10 mouse cellular contexts compared by ENCODE assay signal in genomic region chr2:113534489-113534888, GRCm38 (mm10).
DNase-seq lines count a peak whose midpoint lies in the region; ATAC-seq and TF ChIP-seq lines count a peak whose summit lies in the region.
"Had no signal": no experiment of that assay in that cellular context is flagged by ENCODE, and none has a peak within 500 bp of the region (broad histone marks: within the 10 kb centered on the region; RNA-seq: fewer than 3 reads in every experiment).

No protein-coding gene starts in this region.

- no peak for TF ChIP-seq CTCF in heart, postnatal 0 days (IDR thresholded peaks at IDR 0.05; ENCODE audit: low read depth)
- no peak for TF ChIP-seq CTCF in left cerebral cortex, adult 2 months (IDR thresholded peaks at IDR 0.05)

- H3K27me3 ChIP-seq in heart, embryonic 11.5 days (ENCODE audit: control insufficient read depth, insufficient read depth, low read length), result no peaks in the 10 kb centered on the region
- H3K27me3 ChIP-seq in heart, postnatal 0 days (ENCODE audit: control insufficient read depth, insufficient read depth, low read length), result no peaks in the 10 kb centered on the region
- H3K27me3 ChIP-seq: neural tube, embryonic 12.5 days had no signal

- 21% methylated on average over 6 of the region's 6 CpGs for WGBS in heart, embryonic 11.5 days (ENCODE audit: insufficient replicate concordance)
- WGBS in heart, postnatal 0 days, result 10% methylated on average over 6 of the region's 6 CpGs

- peak; percentile 62 to 68 for DNase-seq in heart, adult 18-20 months
- DNase-seq in R1 (ENCODE audit: low read depth, low spot score), result peak; percentile 9
- peak; percentile 39 for DNase-seq in heart, postnatal 0 days (ENCODE audit: low spot score)
- DNase-seq in lung, postnatal 25 days (ENCODE audit: low spot score), result peak; percentile 85
- DNase-seq in layer of hippocampus, postnatal 14 days (ENCODE audit: low spot score in 2 of 2), result no peak
- DNase-seq in left cerebral cortex, adult 2 months (ENCODE audit: extremely low spot score in 1 of 2, low spot score in 2 of 2), result no peak

- intact Hi-C loops in left cerebral cortex, adult 2 months (cut with DNase I), result no loop called here

- no peaks in the 10 kb centered on the region for H3K9me3 ChIP-seq in heart, embryonic 11.5 days (replicated peaks; ENCODE audit: control insufficient read depth, low read length)
- H3K9me3 ChIP-seq in heart, postnatal 0 days (replicated peaks; ENCODE audit: control insufficient read depth, low read length), result no peaks in the 10 kb centered on the region
- H3K9me3 ChIP-seq: neural tube, embryonic 12.5 days had no signal

- H3K9ac ChIP-seq in heart, embryonic 11.5 days (ENCODE audit: low read depth, low read length), result no peak overlapping the region
- no peak overlapping the region for H3K9ac ChIP-seq in heart, postnatal 0 days (replicated peaks; ENCODE audit: low read depth, low read length)
- H3K9ac ChIP-seq: neural tube, embryonic 12.5 days had no signal

- H3K27ac ChIP-seq in heart, embryonic 11.5 days (ENCODE audit: low read depth, low read length), result no peak overlapping the region
- no peak overlapping the region for H3K27ac ChIP-seq in heart, postnatal 0 days (ENCODE audit: low read depth)
- no peak overlapping the region for H3K27ac ChIP-seq in left cerebral cortex, adult 2 months
- H3K27ac ChIP-seq: neural tube, embryonic 12.5 days had no signal

- no peak for ATAC-seq in heart, embryonic 11.5 days (replicated peaks; ENCODE audit: insufficient number of reproducible peaks, low FRiP score, low TSS enrichment)
- peak; percentile 40; the same call in 1 of the 2 replicates for ATAC-seq in heart, postnatal 0 days (ENCODE audit: insufficient read depth, low read depth)
- ATAC-seq in megakaryocyte progenitor cell, adult 5-6 weeks (replicated peaks; ENCODE audit: poor library complexity), result no peak
- ATAC-seq: hindbrain, embryonic 16.5 days had no signal

- peaks cover 2% of the 10 kb centered on the region; the same call in 1 of the 2 replicates for H3K4me1 ChIP-seq in heart, embryonic 11.5 days (ENCODE audit: control insufficient read depth, insufficient read depth, low read length)
- peaks cover 5% of the 10 kb centered on the region; the same call in 1 of the 2 replicates for H3K4me1 ChIP-seq in heart, postnatal 0 days (ENCODE audit: control insufficient read depth, insufficient read depth)
- H3K4me1 ChIP-seq: neural tube, embryonic 12.5 days had no signal

- H3K36me3 ChIP-seq in heart, embryonic 11.5 days (ENCODE audit: control insufficient read depth, insufficient read depth, low read length), result no peaks in the 10 kb centered on the region
- H3K36me3 ChIP-seq in heart, postnatal 0 days (replicated peaks; ENCODE audit: control insufficient read depth, insufficient read depth, low read length), result no peaks in the 10 kb centered on the region
- H3K36me3 ChIP-seq: neural tube, embryonic 12.5 days had no signal

- no peak for TF ChIP-seq EP300 in heart, postnatal 0 days (IDR thresholded peaks at IDR 0.05; ENCODE audit: low read depth)

- H3K4me3 ChIP-seq in heart, embryonic 11.5 days (ENCODE audit: low read depth, low read length), result no peak overlapping the region
- H3K4me3 ChIP-seq in heart, postnatal 0 days (ENCODE audit: low read depth, low read length), result no peak overlapping the region
- no peak overlapping the region for H3K4me3 ChIP-seq in left cerebral cortex, adult 2 months
- H3K4me3 ChIP-seq: neural tube, embryonic 12.5 days had no signal

- no peak overlapping the region for H3K4me2 ChIP-seq in heart, embryonic 11.5 days
- H3K4me2 ChIP-seq in heart, postnatal 0 days (ENCODE audit: low read depth, low read length), result no peak overlapping the region
- H3K4me2 ChIP-seq: neural tube, embryonic 12.5 days had no signal

Comparison
In these comparisons a context has a peak if more than half of its experiments do, and no peak if none do; other contexts are left out.
1. DNase-seq: peak in heart, adult 18-20 months (2 of 2), R1 (single experiment), heart, postnatal 0 days (single experiment) and lung, postnatal 25 days (single experiment); none in layer of hippocampus, postnatal 14 days (0 of 2) and left cerebral cortex, adult 2 months (0 of 2).